Mouse (Mus musculus): ENCODE results near the gene Kbtbd8. TPM values are rescaled to one million over a fixed set of nuclear protein-coding genes. Genes with fewer than 3 reads are reported as not detected.

Kbtbd8 gene
- polyA plus RNA-seq, 1 experiment from 2014 or later, result 11.9 TPM

GRCm38 (mm10) chr6:95151563-95151962, 34.5 kb downstream of the Kbtbd8 start:
- H3K4me2 ChIP-seq (ENCODE audit: low read depth, low read length, severe bottlenecking), result no peak overlapping the region
- 75% methylated on average over 2 of the region's 2 CpGs for WGBS

DNA sequence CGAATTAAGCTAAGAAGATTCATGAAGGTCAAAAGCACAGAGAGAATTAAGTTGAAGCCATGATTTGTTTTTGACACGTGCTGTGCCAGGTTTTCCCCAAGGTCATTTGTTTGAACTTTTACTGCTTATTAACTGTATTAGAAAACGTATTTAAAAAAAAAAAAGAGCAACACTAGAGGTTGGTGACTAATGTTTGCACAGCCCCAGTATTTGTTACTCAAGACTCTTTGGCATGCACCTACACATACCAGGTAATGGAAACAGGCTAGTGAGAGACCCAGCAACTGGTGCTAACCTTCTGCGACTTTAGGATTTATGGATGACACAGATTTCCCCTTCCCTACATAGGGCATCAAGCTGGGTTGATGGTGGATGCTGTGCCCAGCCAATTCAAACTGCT, 46.9 kb downstream of the Kbtbd8 start:
- WGBS, result 75% methylated on average over 4 of the region's 4 CpGs
- no peak overlapping the region for H3K4me3 ChIP-seq (ENCODE audit: low read depth, low read length)
- no peak overlapping the region for H3K9ac ChIP-seq (ENCODE audit: low read length)
- no peak for ATAC-seq (replicated peaks; ENCODE audit: low FRiP score)
- H3K9me3 ChIP-seq (ENCODE audit: control insufficient read depth, low read length), result no peaks in the 10 kb centered on the region; the same call in 1 of the 2 replicates
- DNase-seq (ENCODE audit: low spot score), result no peak
- no peaks in the 10 kb centered on the region for H3K36me3 ChIP-seq (ENCODE audit: control insufficient read depth, insufficient read depth, low read length)
- no peak overlapping the region for H3K27ac ChIP-seq (ENCODE audit: low read depth, low read length)
- peaks cover 13% of the 10 kb centered on the region for H3K4me1 ChIP-seq (replicated peaks; ENCODE audit: control insufficient read depth, insufficient read depth, low read length)
- H3K27me3 ChIP-seq (ENCODE audit: control insufficient read depth, insufficient read depth, low read length), result no peaks in the 10 kb centered on the region
- H3K4me2 ChIP-seq (ENCODE audit: low read depth, low read length, severe bottlenecking), result no peak overlapping the region

More at GRCm38 (mm10) chr6:95151563-95151962, 34.5 kb downstream of the Kbtbd8 start:
- H3K36me3 ChIP-seq (ENCODE audit: control insufficient read depth, insufficient read depth, low read length), result no peaks in the 10 kb centered on the region
- no peaks in the 10 kb centered on the region for H3K4me1 ChIP-seq (replicated peaks; ENCODE audit: control insufficient read depth, insufficient read depth, low read length)
- H3K27ac ChIP-seq (ENCODE audit: low read depth, low read length), result no peak overlapping the region
- no peaks in the 10 kb centered on the region for H3K27me3 ChIP-seq (ENCODE audit: control insufficient read depth, insufficient read depth, low read length)
- ATAC-seq (replicated peaks; ENCODE audit: low FRiP score), result no peak
- H3K9ac ChIP-seq (ENCODE audit: low read length), result no peak overlapping the region
- no peaks in the 10 kb centered on the region; the same call in 1 of the 2 replicates for H3K9me3 ChIP-seq (ENCODE audit: control insufficient read depth, low read length)
- no peak overlapping the region for H3K4me3 ChIP-seq (ENCODE audit: low read depth, low read length)
- DNase-seq (ENCODE audit: low spot score), result no peak

DNA sequence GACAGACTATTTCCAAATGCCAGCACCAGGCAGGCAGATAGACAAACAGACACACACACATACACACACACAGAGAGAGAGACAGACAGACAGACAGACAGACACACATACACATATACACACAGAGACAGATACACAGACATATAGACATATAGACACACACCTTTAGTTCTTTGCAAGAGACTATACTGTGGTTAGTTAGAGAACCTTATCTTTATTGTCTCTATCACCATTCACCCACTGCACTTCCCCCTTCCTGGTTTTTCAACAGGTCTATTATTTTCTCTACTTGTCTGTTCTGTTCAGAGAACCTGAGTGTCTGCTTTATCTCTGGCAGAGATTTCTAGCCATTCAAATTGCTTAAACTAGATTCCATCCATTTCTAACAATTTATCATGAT, 48.6 kb downstream of the Kbtbd8 start:
- ATAC-seq (replicated peaks; ENCODE audit: low FRiP score) (no peak), DNase-seq (ENCODE audit: low spot score) (no peak)
- Histone ChIP-seq H3K4me3 (ENCODE audit: low read depth, low read length) (no peak overlapping the region), H3K27me3 (ENCODE audit: control insufficient read depth, insufficient read depth, low read length) (no peaks in the 10 kb centered on the region), H3K27ac (ENCODE audit: low read depth, low read length) (no peak overlapping the region), H3K9me3 (ENCODE audit: control insufficient read depth, low read length) (no peaks in the 10 kb centered on the region; the same call in 1 of the 2 replicates), H3K9ac (ENCODE audit: low read length) (no peak overlapping the region), H3K4me2 (ENCODE audit: low read depth, low read length, severe bottlenecking) (no peak overlapping the region), H3K36me3 (ENCODE audit: control insufficient read depth, insufficient read depth, low read length) (no peaks in the 10 kb centered on the region), H3K4me1 (replicated peaks; ENCODE audit: control insufficient read depth, insufficient read depth, low read length) (peaks cover 13% of the 10 kb centered on the region)

DNA sequence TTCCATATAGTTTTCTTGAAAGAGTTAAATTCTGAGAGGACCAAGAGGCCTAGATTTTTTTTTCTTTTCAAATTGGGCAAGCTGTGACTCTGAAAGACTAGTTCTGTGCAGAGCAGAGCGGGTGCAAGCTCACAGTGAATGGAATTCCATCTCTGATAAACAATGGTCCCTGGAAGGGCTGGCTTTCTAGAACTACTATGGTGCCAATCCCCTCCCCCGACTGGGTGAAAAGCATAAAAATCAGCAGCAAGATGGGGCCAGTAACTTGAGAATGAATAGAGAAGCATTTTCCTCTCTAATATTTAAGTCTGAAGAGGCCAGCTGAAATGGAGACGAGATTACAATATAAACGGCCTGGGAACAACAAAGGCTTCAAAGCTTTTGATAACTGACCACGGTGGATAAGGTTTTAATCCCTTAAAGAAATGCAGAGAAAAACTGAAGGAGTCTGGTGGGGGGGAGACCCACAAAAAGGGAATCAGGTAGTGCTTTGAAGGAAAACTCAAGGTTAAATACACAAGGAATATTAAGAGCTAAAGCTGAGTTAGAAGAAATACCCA, 50.7 kb downstream of the Kbtbd8 start:
- Histone ChIP-seq H3K4me2 (ENCODE audit: low read depth, low read length, severe bottlenecking) (no peak overlapping the region), H3K27ac (ENCODE audit: low read depth, low read length) (peak overlapping the region; percentile 46)
- WGBS, result 5% methylated on average over 5 of the region's 5 CpGs

GRCm38 (mm10) chr6:95169411-95169810, 52.4 kb downstream of the Kbtbd8 start:
- Histone ChIP-seq H3K36me3 (ENCODE audit: control insufficient read depth, insufficient read depth, low read length) (no peaks in the 10 kb centered on the region), H3K9ac (ENCODE audit: low read length) (no peak overlapping the region), H3K9me3 (ENCODE audit: control insufficient read depth, low read length) (no peaks in the 10 kb centered on the region; the same call in 1 of the 2 replicates), H3K4me2 (ENCODE audit: low read depth, low read length, severe bottlenecking) (no peak overlapping the region), H3K27ac (ENCODE audit: low read depth, low read length) (no peak overlapping the region), H3K4me3 (ENCODE audit: low read depth, low read length) (no peak overlapping the region), H3K27me3 (ENCODE audit: control insufficient read depth, insufficient read depth, low read length) (no peaks in the 10 kb centered on the region), H3K4me1 (replicated peaks; ENCODE audit: control insufficient read depth, insufficient read depth, low read length) (peaks cover 13% of the 10 kb centered on the region)
- WGBS, result 78% methylated on average over 6 of the region's 6 CpGs
- ATAC-seq (replicated peaks; ENCODE audit: low FRiP score) (no peak), DNase-seq (ENCODE audit: low spot score) (no peak)

More for the DNA sequence above, 50.7 kb downstream of the Kbtbd8 start:
- Histone ChIP-seq H3K36me3 (ENCODE audit: control insufficient read depth, insufficient read depth, low read length) (no peaks in the 10 kb centered on the region), H3K4me1 (replicated peaks; ENCODE audit: control insufficient read depth, insufficient read depth, low read length) (peaks cover 13% of the 10 kb centered on the region), H3K9ac (ENCODE audit: low read length) (no peak overlapping the region), H3K27me3 (ENCODE audit: control insufficient read depth, insufficient read depth, low read length) (no peaks in the 10 kb centered on the region), H3K9me3 (ENCODE audit: control insufficient read depth, low read length) (no peaks in the 10 kb centered on the region; the same call in 1 of the 2 replicates), H3K4me3 (ENCODE audit: low read depth, low read length) (no peak overlapping the region)
- DNase-seq (ENCODE audit: low spot score), result no peak
- peak; percentile 81 for ATAC-seq (replicated peaks; ENCODE audit: low FRiP score)

DNA sequence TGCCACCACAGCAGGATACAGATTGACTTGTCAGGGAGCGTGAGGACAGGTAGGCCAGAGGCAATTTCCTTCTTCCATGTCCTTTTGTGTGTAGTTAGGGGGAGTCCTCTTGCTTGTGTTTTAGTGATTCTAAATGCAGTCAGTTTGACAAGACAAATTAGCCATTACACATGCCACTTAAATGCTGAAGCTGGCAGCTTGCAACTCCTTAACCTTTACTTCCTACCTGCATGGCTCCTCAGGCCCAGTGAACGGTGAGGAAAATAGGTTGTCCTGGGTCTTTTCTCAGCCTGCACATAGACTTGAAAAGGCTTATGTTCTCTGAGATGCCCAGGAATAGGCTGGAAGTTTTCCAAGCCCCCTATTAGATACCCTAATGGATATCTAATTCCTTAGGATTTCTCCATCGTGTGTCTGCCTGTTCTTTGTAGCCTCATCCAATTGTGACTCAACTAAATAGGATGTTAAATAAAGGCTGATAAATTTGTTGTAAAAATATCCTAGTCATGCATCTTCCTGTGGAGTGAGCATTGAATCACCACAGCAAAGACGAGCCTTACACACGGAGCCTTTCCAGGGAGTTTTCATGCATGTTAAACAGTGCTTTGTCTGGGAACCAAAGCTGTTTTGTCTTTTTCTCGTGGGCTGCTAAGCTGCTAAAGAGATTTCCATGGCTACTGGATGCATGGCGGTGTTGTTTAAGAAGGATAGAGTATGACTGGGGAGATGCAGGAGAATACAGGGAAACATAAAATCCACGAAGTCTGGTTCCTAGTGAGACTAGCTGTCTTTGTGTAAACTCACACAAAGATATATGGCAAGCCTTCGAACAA, 57.5 kb downstream of the Kbtbd8 start:
- H3K9me3 ChIP-seq (ENCODE audit: control insufficient read depth, low read length), result no peaks in the 10 kb centered on the region
- ATAC-seq (replicated peaks; ENCODE audit: low FRiP score) (peak; percentile 55), DNase-seq (ENCODE audit: low spot score) (no peak)
- no peak overlapping the region; the same call in 1 of the 2 replicates for H3K4me2 ChIP-seq (ENCODE audit: low read depth, low read length, severe bottlenecking)
- no peak overlapping the region for H3K9ac ChIP-seq (ENCODE audit: low read length)
- H3K4me3 ChIP-seq (ENCODE audit: low read depth, low read length), result no peak overlapping the region
- H3K27ac ChIP-seq (ENCODE audit: low read depth, low read length), result peak overlapping the region; percentile 63; the same call in 1 of the 2 replicates
- no peaks in the 10 kb centered on the region for H3K36me3 ChIP-seq (ENCODE audit: control insufficient read depth, insufficient read depth, low read length)
- H3K4me1 ChIP-seq (replicated peaks; ENCODE audit: control insufficient read depth, insufficient read depth, low read length), result peaks cover 3% of the 10 kb centered on the region; the same call in 1 of the 2 replicates
- no peaks in the 10 kb centered on the region for H3K27me3 ChIP-seq (ENCODE audit: control insufficient read depth, insufficient read depth, low read length)
- WGBS, result 21% methylated on average over 9 of the region's 9 CpGs

Other genes with a start within 250 kb of the Kbtbd8 start
- not detected in 2 replicates for gene Gm10234, start 204.9 kb downstream of the Kbtbd8 start, polyA plus RNA-seq (2014; fragmentation: Nextera tagmentation; extraction: Ambion mirVana)

Data from forebrain, embryonic 11.5 days (tissue).